Mouse (Mus musculus): ENCODE measurements around the gene Hoxa9.

GRCm38 (mm10) chr6:52263321-52263585 lies 32.4 kb upstream of the Hoxa9 start:
- TF ChIP-seq CTCF (IDR thresholded peaks at IDR 0.05; ENCODE audit: low read depth, low read length) (no peak), POLR2A (IDR thresholded peaks at IDR 0.05; ENCODE audit: extremely low read depth, insufficient read depth, low read length) (no peak)

Measured in liver, adult 2 months (tissue).